Mouse (Mus musculus) kidney, adult 2 months (tissue): ENCODE data around the gene Ccna2.

Experiments
- CTCF ChIP-seq: fragments of 200-500 bp; conservative IDR thresholded peaks from 2 replicates; pipeline ENCODE4 v1.5.1; 2011; ENCODE audit warnings: low read depth, mild to moderate bottlenecking, control low read depth, low read length, moderate library complexity, mixed read lengths; ENCODE audit not compliant: insufficient read depth, insufficient read length
- POLR2A ChIP-seq: fragments of 200-500 bp; IDR thresholded peaks from one replicate; pipeline ENCODE4 v1.6.1; 2011; ENCODE audit warnings: low read depth, low read length, control low read depth

DNA sequence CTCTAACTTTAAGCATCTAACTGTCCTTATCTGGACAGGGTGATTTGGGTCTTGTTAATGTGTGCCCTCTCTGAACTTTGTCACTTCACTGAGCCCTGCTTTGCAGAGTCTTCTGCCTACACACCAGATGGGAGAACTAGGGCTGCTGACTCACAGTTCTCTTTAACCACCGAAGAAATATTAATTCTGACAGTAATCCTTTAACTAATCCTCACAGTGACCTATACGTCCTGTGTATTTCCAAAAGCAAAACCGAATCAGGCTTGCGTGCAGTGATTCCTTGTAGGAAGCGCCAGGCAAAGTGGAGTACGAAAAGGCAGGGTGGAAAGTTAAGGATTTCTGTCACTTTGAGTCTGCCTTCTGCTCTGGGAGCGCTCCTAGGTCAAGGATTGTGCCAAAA, 46.2 kb upstream of the Ccna2 start:
- TF ChIP-seq POLR2A (no peak), CTCF (no peak)
